Mouse (Mus musculus) testis, adult 2 months (tissue): ENCODE results near the gene Gm48552.

Source experiments
- CTCF ChIP-seq: fragments of 200-500 bp; IDR thresholded peaks from 2 replicates; pipeline ENCODE4 v1.5.1; 2012; ENCODE audit warnings: low read depth, mild to moderate bottlenecking, inconsistent platforms, low read length, moderate library complexity; ENCODE audit not compliant: control insufficient read depth, insufficient read depth, insufficient replicate concordance
- POLR2A ChIP-seq: fragments of 200-500 bp; IDR thresholded peaks from 2 replicates; pipeline ENCODE4 v1.6.1; 2012; ENCODE audit warnings: low read depth, mild to moderate bottlenecking, inconsistent platforms, low read length, moderate library complexity; ENCODE audit not compliant: control insufficient read depth

DNA sequence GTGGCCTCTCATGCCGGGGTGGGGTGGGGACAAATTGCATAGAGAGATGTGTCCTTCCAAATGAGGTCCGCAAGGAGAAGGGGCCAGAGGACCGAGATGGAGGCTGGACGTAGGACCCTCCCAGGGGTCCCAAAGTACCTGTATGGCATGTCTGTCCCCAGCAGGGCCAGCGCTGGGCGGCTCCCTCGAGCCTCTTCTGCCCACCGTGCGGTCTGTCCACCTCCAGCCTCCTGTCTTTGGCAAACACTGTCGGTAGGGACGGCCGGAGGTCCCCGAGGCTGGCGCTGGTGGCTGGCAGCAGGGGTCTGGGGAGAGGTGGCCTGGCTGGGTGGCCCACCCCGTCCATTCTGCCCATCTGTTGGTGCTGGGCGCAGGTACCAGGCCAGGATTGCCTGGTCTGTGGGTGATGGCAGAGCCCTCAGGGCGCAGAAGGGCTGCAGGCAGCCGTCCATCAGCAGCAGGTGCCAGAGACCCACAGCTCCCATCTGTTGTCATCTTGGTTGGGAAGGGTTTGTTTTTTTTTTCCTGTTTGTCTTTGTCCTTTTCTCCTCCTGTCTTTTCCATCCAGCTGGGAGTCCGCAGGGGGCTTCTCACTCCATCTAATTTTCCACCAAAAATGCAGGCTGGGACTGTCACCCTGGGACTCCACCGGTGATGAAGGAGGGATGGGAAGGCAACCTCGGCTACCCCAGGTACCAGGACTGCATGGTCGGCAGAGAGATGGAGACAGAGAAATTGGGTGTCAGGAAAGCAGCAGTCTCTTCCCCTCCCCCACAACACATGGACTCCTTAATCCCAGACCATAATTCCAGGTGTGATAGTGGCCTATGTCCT is 11.8 kb downstream of the Gm48552 start:
- TF ChIP-seq POLR2A: no peak
- TF ChIP-seq CTCF: no peak
